Mouse (Mus musculus) testis, postnatal 10 days (tissue): Measurements from ENCODE around the gene Rasgef1a.
A peak's percentile ranks its signal among the peaks of the same experiment; 100 is the strongest.

Source experiments
- DNase-seq: peaks from one replicate; pipeline ENCODE4 v3.0.0; 2021; ENCODE audit warnings: low spot score

Rasgef1a gene

GRCm38 (mm10) chr6:118072176-118072575, 60.9 kb downstream of the Rasgef1a start:
- no peak for DNase-seq

DNA sequence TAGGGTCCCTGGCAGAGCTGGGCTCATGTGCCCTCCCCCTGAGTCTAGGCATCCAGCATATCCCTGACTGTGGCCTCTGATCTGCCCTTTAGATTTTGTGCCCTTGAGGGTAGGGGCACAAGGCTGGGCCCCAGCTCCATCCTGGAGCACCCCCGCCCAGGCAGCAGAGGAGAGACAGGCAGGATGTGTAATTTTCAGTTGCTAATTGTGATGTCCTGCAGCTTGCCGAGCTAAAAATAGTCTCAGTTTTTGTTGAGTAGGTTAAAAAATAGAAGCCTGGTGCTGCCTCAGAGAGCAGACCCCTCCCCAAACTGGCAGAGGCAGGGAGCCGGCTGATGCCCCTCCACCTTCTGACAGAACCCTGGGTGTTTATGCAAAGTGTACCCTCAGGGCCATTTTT, 62.9 kb downstream of the Rasgef1a start:
- DNase-seq = no peak

GRCm38 (mm10) chr6:118076256-118076655, 65.0 kb downstream of the Rasgef1a start:
- peak; percentile 60 for DNase-seq

- DNase-seq = no peak
Observed at GRCm38 (mm10) chr6:118076748-118077147, 65.5 kb downstream of the Rasgef1a start.

DNA sequence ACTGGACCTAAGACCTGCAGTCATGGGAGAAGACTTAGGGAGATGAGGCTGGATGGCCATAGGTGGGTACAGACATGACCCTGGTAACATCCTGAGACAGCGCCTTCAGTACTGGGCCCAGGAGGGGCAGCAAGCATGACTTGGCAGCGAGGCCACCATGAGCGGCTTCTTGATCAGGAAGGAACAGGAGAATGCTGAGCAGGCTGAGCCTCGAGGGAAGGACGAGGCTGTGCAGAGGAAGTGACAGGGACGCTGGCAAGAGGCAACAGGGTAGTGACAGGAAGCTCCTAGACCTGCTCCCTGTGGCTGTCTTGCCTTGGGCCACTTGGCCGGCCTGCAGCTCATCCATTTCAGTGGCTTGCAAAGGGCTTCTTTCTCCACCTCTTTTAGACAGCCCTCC, 66.2 kb downstream of the Rasgef1a start:
- no peak for DNase-seq

GRCm38 (mm10) chr6:118078751-118079150, 67.5 kb downstream of the Rasgef1a start:
- DNase-seq = no peak

DNA sequence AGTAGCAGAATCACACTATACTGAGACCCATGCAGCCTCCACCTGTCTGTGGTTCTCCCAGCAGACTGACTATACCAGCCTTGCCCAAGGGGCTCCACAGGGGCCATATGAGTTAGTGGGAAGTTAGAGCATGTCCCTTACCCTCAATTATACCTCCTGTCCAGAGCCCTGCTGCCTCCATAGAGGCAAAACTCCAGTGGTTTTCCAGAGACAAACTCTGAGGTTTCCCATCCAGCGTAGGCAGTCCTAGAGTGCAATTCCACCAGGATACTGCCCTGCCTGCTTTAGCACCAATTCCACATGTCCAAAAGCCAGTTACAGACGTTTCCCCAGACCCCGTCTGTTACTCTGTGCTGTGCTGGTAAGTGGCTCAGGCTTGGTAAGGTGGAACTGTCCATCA, 68.1 kb downstream of the Rasgef1a start:
- no peak for DNase-seq

GRCm38 (mm10) chr6:118079762-118080465, 68.7 kb downstream of the Rasgef1a start:
- DNase-seq = no peak

DNA sequence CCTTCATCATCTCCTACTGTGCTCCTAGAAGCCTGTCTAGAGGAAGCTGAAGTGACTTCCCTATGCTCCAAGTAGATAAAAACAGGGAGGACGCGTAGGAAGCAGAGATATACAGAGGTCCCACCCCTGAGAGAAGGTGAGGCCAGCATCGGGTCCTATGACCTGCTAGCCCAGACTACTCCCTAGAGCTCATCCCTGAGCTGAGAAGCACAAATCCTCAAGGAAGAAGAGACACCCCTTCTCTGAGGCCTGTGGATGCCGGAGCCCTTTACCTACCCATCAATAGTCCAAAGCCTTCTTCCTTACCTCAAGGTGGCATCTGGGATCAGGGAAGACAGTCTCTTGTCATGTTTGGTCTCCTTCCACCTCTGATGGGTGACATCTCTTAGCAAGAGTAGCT, 69.5 kb downstream of the Rasgef1a start:
- no peak for DNase-seq

- no peak for DNase-seq
Observed at GRCm38 (mm10) chr6:118082384-118082783, 71.1 kb downstream of the Rasgef1a start.

DNA sequence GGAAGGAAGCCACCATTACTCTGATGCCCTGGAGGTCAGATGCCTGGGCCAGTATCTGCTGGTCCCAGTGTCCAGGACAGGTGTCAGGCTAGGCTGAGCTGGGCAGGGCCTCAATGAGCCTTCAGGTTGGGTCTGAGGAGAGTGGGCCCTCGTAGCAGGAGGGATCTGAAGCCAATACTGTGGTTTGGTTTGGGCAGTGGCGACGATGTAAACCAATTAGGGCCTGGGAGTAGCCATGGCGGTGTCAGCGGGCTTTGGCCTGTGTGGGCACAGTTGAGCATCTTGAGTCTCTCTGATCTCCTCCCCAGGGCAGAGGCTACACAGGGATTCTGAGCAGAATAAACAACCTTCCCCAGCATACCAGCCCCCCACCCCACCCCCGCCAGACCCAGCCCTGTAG, 72.4 kb downstream of the Rasgef1a start:
- DNase-seq = no peak

DNA sequence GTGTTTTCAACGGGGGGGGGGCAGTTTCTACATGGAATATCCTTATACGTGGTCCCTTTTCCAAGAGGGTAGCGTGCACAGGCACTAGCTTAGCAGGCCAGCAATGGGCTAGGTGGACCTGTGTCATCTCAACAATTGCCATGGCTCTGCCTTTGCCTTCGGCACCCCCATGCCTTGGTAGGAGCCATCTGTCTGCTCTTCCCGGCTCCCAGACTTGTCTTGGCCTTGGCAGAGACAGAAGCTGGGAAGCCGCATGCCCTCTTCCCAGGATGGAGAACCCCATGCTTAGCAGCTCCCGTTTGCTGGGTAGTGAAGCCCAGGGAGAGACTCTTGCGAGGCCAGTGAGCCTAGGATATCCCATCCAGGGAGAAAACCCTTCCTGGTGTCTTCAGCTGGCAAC, 73.4 kb downstream of the Rasgef1a start:
- no peak for DNase-seq

DNA sequence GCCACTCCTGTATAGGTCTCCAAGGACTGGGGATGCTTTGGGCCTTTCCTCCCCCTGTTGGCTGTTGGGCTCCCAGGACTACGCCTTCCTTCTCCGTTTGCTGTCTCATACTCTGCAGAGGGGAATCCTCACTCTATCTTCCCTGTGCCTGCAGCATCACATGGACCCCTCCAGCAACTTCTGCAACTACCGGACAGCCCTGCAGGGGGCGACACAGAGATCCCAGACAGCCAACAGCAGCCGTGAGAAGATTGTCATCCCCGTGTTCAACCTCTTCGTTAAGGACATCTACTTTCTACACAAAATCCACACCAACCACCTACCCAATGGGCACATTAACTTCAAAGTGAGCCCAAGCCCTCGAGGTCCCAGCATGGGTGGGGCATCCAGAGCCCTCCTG, 76.7 kb downstream of the Rasgef1a start:
- peak; percentile 55 for DNase-seq

GRCm38 (mm10) chr6:118088750-118089440, 77.7 kb downstream of the Rasgef1a start:
- DNase-seq = no peak

DNA sequence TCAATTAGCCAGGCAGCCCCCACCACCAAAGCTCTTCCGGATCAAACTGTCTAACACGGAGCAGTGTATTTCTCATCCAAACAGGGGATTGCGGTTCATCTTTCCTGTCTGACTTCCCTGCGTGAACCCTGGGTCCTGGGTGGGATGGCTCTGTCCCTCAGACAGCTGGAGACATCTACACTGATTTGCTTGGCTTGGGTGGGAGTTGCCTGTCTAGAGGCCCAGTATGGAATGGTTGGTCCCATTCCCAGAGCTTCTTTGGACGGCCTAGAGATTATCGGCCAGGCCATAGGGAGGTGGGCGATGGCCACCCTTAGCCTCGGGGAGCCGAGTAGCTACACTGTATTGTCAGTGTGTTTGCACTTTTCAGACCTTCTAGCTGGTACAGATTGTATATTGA, 79.6 kb downstream of the Rasgef1a start:
- no peak for DNase-seq

DNA sequence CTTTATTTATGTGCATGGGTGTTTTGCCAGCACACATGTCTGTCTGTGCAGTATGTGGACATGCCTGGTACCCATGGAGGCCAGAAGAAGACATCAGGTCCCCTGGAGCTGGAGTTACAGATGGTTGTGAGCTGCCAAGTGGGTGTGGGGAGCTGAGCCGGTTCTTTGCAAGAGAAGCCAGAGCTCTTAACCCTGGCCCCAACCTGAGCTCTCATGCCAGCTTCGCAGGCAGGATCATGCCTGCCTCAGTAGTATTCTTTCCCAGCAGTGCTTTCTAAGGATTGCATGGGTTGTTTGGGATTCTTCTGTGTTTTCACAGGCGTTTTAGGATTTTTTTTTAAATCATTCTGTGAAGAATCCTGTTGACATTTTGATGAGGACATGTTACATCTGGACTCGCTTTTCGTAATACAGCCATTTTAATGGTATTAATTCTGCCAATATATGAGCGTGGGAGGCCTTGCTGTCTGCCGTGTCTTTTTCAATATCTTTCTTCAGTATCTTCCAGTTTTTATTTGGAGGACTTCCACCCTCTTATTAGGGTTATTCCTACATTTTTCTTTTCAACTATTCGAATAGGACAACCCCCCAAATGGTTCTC, 86.6 kb downstream of the Rasgef1a start:
- peak; percentile 36 for DNase-seq

- DNase-seq = no peak
Observed at GRCm38 (mm10) chr6:118099311-118099802, 88.1 kb downstream of the Rasgef1a start.

DNA sequence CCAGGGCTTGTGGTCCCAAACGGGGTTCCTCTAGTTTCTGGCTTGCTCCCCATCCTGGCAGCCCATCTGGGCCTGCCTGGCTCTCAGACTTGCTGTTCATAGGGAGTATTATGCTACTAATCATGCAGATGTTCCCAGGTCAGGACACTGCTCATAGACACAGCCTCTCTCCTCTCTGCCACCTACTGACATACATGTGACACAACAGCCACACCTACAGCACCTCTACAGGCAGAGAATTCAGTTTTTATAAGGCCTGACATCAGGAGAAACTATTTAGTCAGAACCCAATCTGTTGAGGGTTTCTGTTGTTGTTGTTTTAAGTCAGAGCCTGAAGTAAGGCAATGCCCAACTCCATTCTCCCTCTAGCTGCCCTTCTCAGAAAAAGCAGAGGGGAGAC, 100.6 kb downstream of the Rasgef1a start:
- DNase-seq = no peak

- no peak for DNase-seq
Observed at GRCm38 (mm10) chr6:118122767-118123166, 111.5 kb downstream of the Rasgef1a start.

DNA sequence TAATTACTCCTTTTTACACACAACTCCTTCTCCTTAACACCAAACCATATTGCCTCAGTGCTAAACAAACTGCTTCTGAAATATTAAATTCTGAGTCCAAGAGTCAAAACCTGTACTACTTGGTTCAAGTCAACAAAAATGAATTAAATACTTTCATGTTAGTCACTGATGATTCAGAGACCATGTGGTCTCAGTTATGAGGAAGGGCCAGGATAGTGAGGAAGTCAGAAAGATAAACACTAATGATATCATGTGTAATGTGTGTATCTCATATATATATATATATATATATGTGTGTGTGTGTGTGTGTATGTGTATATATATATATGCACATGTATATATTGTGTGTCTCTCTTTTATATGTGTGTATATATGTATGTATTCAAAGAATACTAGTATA, 115.3 kb downstream of the Rasgef1a start:
- DNase-seq = no peak

DNA sequence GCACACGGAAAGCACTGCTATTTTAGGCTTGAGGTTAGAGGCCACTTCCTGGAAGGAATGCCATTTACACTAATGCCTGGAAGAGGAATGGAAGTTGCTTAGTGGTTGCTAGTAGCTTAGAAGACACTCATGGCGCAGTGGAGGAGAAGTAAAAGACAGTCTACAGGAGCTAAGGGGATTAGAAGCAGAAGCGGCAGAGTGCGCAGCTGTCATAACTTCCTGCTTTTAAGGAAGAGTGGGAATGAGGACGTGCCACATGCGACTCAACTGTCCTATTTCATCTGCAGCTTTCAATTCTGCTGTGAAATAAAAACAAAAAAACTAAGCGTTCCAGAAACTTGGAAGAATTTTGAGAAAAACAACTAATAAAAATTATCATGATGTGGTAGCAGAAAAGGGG, 116.0 kb downstream of the Rasgef1a start:
- DNase-seq = no peak

DNA sequence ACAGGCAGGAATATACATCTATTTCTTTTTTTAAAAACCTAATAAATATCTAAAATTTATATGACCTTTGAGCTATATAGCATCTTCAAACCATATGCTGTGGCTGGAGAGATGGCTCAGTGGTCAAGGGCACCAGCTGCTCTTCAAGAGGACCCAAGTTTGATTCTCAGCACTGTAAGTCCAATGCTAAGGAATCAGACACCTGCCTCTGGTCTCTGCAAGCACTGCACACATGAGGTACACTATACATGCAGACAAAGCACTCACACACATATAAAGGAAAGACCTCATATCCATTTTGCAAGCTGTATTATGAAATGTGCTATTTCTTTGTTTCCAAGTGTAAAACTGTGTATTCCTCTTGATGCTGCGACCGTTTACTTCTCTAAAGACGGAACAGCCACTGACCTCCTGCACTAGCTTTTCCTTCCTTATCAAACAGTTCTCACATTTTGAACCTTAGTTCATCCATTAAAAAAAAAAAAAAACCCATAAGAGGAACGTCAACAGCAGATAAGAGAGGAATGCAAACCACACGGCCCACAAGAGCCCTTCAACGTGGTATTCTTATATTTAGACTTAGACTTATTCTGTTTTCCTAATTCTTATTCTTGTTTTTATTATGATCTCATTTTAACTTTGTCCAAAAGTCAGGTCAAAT, 116.7 kb downstream of the Rasgef1a start:
- no peak for DNase-seq

GRCm38 (mm10) chr6:118130022-118130421, 118.8 kb downstream of the Rasgef1a start:
- DNase-seq = no peak
